Mouse (Mus musculus) testis, adult 2 months (tissue): Measurements from ENCODE around the gene Bcas3.

Experiments
- CTCF ChIP-seq: fragments of 200-500 bp; IDR thresholded peaks from 2 replicates; pipeline ENCODE4 v1.5.1; 2012; ENCODE audit warnings: low read depth, mild to moderate bottlenecking, inconsistent platforms, low read length, moderate library complexity; ENCODE audit not compliant: control insufficient read depth, insufficient read depth, insufficient replicate concordance
- POLR2A ChIP-seq: fragments of 200-500 bp; IDR thresholded peaks from 2 replicates; pipeline ENCODE4 v1.6.1; 2012; ENCODE audit warnings: low read depth, mild to moderate bottlenecking, inconsistent platforms, low read length, moderate library complexity; ENCODE audit not compliant: control insufficient read depth

DNA sequence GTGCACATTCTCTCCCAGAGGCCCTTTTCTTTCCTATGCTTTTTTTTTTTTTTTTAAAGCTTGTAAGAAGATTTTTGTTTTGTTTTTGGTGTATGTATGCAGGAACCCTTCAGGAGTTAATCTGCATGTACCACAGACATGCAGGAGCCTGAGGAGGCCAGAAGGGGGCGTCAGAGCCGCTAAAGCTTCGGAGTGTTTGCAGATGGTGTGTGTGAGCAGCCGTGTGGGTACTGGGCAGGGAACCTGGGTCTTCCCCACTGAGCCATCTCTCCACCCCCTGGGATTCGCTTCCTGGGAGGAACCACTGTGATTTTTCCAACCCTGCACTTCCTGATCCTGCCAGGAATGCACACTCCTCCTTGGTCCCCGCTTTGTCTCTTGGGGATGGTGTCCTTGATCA is 497.8 kb downstream of the Bcas3 start:
- peak; percentile 32; the same call in 1 of the 2 replicates for TF ChIP-seq CTCF
- TF ChIP-seq POLR2A, result no peak
